Mouse (Mus musculus): Measurements from ENCODE around the gene Ldb1. TPM values are rescaled to one million over a fixed set of nuclear protein-coding genes. Genes with fewer than 3 reads are reported as not detected.
A peak's percentile ranks its signal among the peaks of the same experiment; 100 is the strongest.

The Ldb1 gene
- polyA plus RNA-seq, 1 experiment from 2014 or later: 73.9 TPM

DNA sequence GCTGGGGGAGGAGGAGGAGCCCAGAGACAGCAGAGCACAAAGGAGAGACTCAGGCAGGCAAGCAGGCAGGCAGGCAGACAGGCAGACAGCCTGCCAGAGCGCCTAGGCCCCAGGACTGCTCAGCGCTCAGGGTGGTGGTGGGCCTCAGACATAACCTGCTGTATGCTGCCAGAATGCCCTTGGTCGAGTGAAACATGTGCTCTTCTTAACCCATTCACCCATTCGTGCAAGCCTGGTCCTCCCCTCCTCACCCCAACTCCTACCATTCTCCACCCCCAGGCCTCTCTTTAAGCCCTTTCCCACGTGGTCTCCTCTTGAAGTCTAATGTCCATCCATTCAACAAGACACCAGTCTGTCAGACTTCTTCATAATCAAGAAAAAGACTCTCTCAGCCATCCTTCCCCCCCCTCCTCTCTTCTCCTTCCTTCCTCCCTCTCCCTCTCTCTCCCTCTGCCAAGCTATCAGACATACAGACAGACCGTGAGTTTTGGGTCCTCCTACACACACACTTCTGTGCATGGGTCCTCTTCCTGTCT lies 2.5 kb downstream of the Ldb1 start:
- H3K9ac ChIP-seq: 0 out of 2 replicates have a peak overlapping the region, but pooled peaks have one; percentile 24
- peak overlapping the region; percentile 99 for H3K27ac ChIP-seq
- H3K4me2 ChIP-seq: peak overlapping the region; percentile 90
- H3K9me3 ChIP-seq: no peaks in the 10 kb centered on the region
- H3K27me3 ChIP-seq (replicated peaks): no peaks in the 10 kb centered on the region
- peak overlapping the region; percentile 95 for H3K4me3 ChIP-seq (replicated peaks)
- H3K4me1 ChIP-seq: peaks cover 58% of the 10 kb centered on the region
- 5% methylated on average over 6 of the region's 6 CpGs for WGBS
- no peak for ATAC-seq (ENCODE audit: insufficient read depth, low FRiP score, low read depth)
- H3K36me3 ChIP-seq: no peaks in the 10 kb centered on the region

DNA sequence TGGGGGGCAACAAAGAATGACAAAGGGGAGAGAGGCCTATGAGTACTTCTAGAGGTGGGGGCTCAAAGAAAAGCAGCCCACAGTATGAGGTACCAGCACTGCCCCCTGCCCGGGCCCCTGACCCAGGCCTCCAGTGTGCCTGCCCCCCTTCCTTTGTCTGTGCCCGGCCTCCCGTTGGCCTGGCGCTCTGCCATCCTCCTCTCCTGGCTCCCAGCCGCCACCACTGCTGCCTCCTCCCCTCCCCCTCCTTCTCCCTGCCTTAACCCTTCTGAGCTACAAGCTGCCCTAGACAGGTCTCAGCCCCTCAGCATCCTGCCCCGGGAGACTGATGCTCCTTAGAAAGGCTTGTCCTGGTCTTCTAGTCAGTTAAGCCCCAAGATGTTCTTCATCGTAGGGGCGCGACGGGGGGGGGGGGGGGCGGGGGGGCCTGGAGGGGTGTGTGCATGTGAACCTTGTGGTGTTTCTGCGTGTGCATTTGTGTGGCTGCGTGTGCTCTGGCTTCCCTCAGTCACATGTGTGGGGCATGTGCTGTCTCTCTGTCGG lies 3.0 kb downstream of the Ldb1 start:
- Histone ChIP-seq H3K4me3 (replicated peaks) (peak overlapping the region; percentile 95), H3K4me2 (peak overlapping the region; percentile 90), H3K9me3 (no peaks in the 10 kb centered on the region), H3K27ac (peak overlapping the region; percentile 99), H3K27me3 (replicated peaks) (no peaks in the 10 kb centered on the region), H3K9ac (peak overlapping the region; percentile 24; the same call in 1 of the 2 replicates), H3K4me1 (peaks cover 63% of the 10 kb centered on the region), H3K36me3 (0 out of 2 replicates have a peak, but pooled peaks cover 1% of the 10 kb centered on the region)
- WGBS: 0% methylated on average over 6 of the region's 14 CpGs
- no peak for ATAC-seq (ENCODE audit: insufficient read depth, low FRiP score, low read depth)

- WGBS: 6% methylated on average over 7 of the region's 7 CpGs
- H3K9ac ChIP-seq: peak overlapping the region; percentile 3; the same call in 1 of the 2 replicates
- no peaks in the 10 kb centered on the region for H3K9me3 ChIP-seq
- H3K27ac ChIP-seq: peak overlapping the region; percentile 99
- H3K27me3 ChIP-seq (replicated peaks): no peaks in the 10 kb centered on the region
- H3K36me3 ChIP-seq: peaks cover 6% of the 10 kb centered on the region; the same call in 1 of the 2 replicates
- H3K4me2 ChIP-seq: peak overlapping the region; percentile 90
- H3K4me3 ChIP-seq (replicated peaks): peak overlapping the region; percentile 95
- no peak for ATAC-seq (ENCODE audit: insufficient read depth, low FRiP score, low read depth)
- peaks cover 64% of the 10 kb centered on the region for H3K4me1 ChIP-seq
Measured at GRCm38 (mm10) chr19:46041299-46041932, 3.6 kb downstream of the Ldb1 start.

- peak overlapping the region; percentile 74 for H3K4me3 ChIP-seq (replicated peaks)
- H3K9ac ChIP-seq: 0 out of 2 replicates have a peak overlapping the region, but pooled peaks have one; percentile 11
- H3K36me3 ChIP-seq: peaks cover 15% of the 10 kb centered on the region
- H3K4me2 ChIP-seq: peak overlapping the region; percentile 90
- H3K27me3 ChIP-seq (replicated peaks): no peaks in the 10 kb centered on the region
- ATAC-seq (ENCODE audit: insufficient read depth, low FRiP score, low read depth): no peak
- H3K4me1 ChIP-seq: peaks cover 54% of the 10 kb centered on the region
- H3K9me3 ChIP-seq: no peaks in the 10 kb centered on the region
- peak overlapping the region; percentile 99 for H3K27ac ChIP-seq
- WGBS: 34% methylated on average over 14 of the region's 14 CpGs
Measured at GRCm38 (mm10) chr19:46040149-46040902, 4.7 kb downstream of the Ldb1 start.

DNA sequence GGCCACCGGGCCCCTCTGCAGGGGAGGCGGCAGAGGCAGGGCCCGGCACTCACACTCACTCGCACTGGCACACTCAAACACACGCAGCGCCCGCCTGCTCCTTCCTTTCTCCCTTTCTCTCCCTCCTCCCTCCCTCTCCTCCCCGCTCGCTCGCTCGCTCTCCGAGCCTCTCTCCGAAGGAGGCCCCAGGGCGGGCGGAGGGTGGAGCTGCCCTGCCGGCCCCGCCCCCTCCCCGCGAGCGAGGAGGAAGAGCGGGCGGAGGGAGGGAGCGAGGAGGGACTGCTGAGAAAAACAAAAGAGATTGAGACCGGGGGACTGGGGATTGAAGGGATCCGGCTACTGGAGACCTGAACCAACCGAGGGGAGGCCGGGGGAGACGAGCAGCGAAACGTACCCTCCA lies 5.5 kb downstream of the Ldb1 start:
- Histone ChIP-seq H3K27ac (peak overlapping the region; percentile 89), H3K9ac (peak overlapping the region; percentile 80), H3K4me1 (peaks cover 54% of the 10 kb centered on the region), H3K4me3 (replicated peaks) (peak overlapping the region; percentile 74), H3K4me2 (peak overlapping the region; percentile 90), H3K9me3 (no peaks in the 10 kb centered on the region), H3K27me3 (replicated peaks) (no peaks in the 10 kb centered on the region), H3K36me3 (peaks cover 23% of the 10 kb centered on the region)
- WGBS: under 1% methylated on average over 28 of the region's 30 CpGs
- peak; percentile 84 for ATAC-seq (ENCODE audit: insufficient read depth, low FRiP score, low read depth)

DNA sequence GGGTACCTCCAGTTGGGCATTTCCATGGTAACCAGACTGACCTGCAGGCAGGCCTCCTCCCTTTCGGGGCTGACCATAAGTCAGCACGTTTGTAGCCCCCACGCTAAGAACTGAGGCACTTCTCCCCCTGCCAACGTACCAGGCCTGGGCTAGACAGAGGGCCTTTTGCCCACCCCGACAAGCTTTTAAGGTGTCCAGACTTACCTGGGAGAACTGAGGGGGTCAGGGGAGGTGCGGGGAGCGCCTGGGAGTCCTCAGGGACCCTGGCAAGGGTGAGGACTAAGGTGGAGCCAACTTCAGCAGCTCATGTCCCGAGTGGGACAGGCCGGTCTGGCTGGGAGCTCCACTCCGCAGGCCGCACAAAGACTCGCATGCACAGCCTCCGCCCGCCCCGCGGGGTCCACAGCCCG lies 6.2 kb downstream of the Ldb1 start:
- Histone ChIP-seq H3K9me3 (no peaks in the 10 kb centered on the region), H3K36me3 (peaks cover 30% of the 10 kb centered on the region), H3K27me3 (replicated peaks) (no peaks in the 10 kb centered on the region), H3K4me2 (peak overlapping the region; percentile 90), H3K9ac (peak overlapping the region; percentile 80), H3K4me3 (replicated peaks) (peak overlapping the region; percentile 74), H3K4me1 (peaks cover 54% of the 10 kb centered on the region), H3K27ac (peak overlapping the region; percentile 89)
- WGBS: 0% methylated on average over 17 of the region's 17 CpGs
- ATAC-seq (ENCODE audit: insufficient read depth, low FRiP score, low read depth): no peak

DNA sequence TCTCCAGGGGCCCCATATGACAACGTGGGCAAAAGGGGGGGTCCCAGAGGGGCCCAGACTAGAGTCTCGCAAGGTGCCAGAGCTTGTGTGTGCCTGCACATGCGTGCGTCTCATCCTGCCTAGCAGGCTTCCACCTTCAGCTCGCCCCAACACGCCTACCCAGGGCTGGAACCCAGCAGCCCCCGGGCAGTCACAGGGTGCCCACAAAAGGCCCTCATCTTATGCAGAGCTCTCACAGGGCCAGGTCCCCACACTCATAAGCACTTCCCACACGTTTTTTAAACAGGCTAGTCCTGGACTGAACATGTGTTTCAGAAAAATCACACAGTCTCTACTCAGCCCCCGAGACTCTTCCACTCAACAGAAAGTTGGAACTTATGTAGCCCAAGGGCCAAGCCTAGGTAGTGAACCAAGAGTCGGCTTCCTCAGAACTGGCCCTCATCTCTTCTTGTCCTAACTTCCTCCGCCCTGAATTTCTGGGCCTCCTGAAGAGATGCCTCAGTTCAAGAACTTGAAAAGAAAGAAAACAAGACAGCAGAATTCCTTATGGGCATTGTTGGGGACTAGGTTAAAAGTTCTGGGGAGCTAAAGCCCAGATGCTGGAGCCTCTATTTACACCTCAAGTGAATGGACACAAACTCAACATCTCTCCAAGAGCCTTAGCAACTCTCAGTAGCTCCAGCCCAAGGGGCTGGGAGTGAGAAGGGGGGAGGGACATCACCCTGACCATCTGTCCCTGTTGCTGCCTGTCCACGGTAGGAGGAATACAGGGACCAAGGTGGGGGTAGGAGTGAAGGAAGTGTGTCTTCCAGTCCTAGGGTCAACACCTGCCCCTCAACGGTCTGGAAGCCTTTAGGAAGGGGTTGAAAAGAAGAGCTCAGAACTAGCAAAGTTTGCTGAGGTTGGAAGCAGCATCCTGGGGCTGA lies 6.8 kb downstream of the Ldb1 start:
- ATAC-seq (ENCODE audit: insufficient read depth, low FRiP score, low read depth): no peak
- Histone ChIP-seq H3K27me3 (replicated peaks) (no peaks in the 10 kb centered on the region), H3K36me3 (peaks cover 36% of the 10 kb centered on the region), H3K9ac (peak overlapping the region; percentile 80), H3K9me3 (no peaks in the 10 kb centered on the region), H3K4me1 (peaks cover 51% of the 10 kb centered on the region), H3K4me2 (peak overlapping the region; percentile 90), H3K27ac (peak overlapping the region; percentile 89), H3K4me3 (replicated peaks) (peak overlapping the region; percentile 74)
- 7% methylated on average over 13 of the region's 13 CpGs for WGBS

DNA sequence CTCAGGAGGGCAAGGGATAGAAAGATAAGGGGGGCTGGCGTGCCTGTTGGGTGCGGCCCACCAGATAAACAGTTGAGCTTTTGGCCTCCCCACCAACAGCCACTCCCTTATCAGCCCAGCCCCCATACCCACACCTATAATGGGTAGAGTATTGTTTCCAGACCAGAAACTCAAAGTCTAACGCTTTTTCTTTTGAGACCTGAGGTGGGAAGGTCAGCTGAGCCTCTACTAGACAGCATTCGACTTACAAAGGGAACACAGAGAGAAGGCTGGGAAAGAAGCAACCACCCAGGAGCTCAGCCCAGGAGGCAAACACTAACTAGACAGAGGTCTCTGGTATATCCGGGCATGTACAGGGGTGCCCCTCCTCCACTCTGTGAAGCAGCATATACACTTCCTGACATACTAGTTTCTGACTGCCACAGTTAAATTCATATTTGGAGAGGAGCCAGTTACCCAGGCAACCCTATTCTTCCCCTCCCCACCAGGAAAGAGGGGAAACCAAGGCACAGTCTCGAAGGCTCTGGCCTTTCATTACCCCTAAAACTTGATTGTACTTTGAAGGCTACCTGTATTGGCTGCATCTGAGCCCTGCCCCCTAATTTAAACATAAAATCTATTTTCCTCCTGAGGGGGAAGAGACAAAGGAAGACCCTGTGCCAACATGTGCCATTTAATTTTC lies 7.6 kb downstream of the Ldb1 start:
- H3K4me1 ChIP-seq: peaks cover 43% of the 10 kb centered on the region

GRCm38 (mm10) chr19:46036477-46037242 lies 8.4 kb downstream of the Ldb1 start:
- Histone ChIP-seq H3K27ac (peak overlapping the region; percentile 89; the same call in 1 of the 2 replicates), H3K4me3 (replicated peaks) (peak overlapping the region; percentile 74), H3K36me3 (peaks cover 51% of the 10 kb centered on the region), H3K4me1 (peaks cover 35% of the 10 kb centered on the region), H3K4me2 (peak overlapping the region; percentile 90), H3K9me3 (no peaks in the 10 kb centered on the region), H3K27me3 (replicated peaks) (no peaks in the 10 kb centered on the region), H3K9ac (no peak overlapping the region)
- ATAC-seq (ENCODE audit: insufficient read depth, low FRiP score, low read depth): no peak
- WGBS: 65% methylated on average over 13 of the region's 13 CpGs

More for the DNA sequence above, 7.6 kb downstream of the Ldb1 start:
- WGBS: 16% methylated on average over 6 of the region's 6 CpGs
- H3K4me3 ChIP-seq (replicated peaks): peak overlapping the region; percentile 74
- H3K27me3 ChIP-seq (replicated peaks): no peaks in the 10 kb centered on the region
- peaks cover 44% of the 10 kb centered on the region for H3K36me3 ChIP-seq
- H3K9ac ChIP-seq: peak overlapping the region; percentile 80
- ATAC-seq (ENCODE audit: insufficient read depth, low FRiP score, low read depth): 0 out of 2 replicates have a peak, but pooled peaks have one; percentile 11
- no peaks in the 10 kb centered on the region for H3K9me3 ChIP-seq
- H3K4me2 ChIP-seq: peak overlapping the region; percentile 90
- peak overlapping the region; percentile 89 for H3K27ac ChIP-seq

DNA sequence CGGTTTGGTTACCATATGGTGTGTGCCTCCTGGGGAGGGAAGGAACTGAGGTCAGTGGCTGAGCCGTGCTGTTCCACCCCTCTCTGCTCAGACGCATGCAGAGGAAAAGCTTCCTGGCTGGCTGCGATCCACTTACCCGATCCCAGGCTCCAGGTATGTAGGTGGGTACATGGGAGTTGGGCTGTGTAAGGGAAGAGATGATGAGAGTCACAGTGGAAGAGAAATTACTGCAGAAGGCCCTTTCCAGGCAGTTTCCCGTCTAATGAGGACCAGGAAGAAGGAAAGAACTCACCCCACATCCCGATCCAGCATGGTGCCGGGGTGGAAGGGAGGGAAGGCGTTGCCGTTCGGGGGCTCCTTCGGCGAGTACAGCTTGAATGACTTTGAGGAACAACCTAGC lies 9.0 kb downstream of the Ldb1 start:
- WGBS: 85% methylated on average over 13 of the region's 13 CpGs
- no peak for ATAC-seq (ENCODE audit: insufficient read depth, low FRiP score, low read depth)
- H3K36me3 ChIP-seq: peaks cover 54% of the 10 kb centered on the region
- H3K27ac ChIP-seq: no peak overlapping the region
- H3K9ac ChIP-seq: no peak overlapping the region
- no peak overlapping the region for H3K4me2 ChIP-seq
- no peaks in the 10 kb centered on the region for H3K9me3 ChIP-seq
- H3K27me3 ChIP-seq (replicated peaks): no peaks in the 10 kb centered on the region
- peaks cover 29% of the 10 kb centered on the region for H3K4me1 ChIP-seq
- H3K4me3 ChIP-seq (replicated peaks): no peak overlapping the region
